Mouse (Mus musculus) megakaryocyte, embryonic 14.5 days (primary cell): ENCODE results near the gene Tbce. TPM values are rescaled to one million over a fixed set of nuclear protein-coding genes. Genes with fewer than 3 reads are reported as not detected.

Experiments
- H3K27me3 ChIP-seq: replicated peaks from 2 replicates; pipeline ENCODE3; 2012; ENCODE audit warnings: inconsistent platforms
- H3K36me3 ChIP-seq: replicated peaks from 2 replicates; pipeline ENCODE3; 2012; ENCODE audit warnings: low read length, inconsistent platforms, mixed read lengths
- H3K4me1 ChIP-seq: 2 replicates; pipeline ENCODE4 v1.6.1; 2012; ENCODE audit warnings: inconsistent platforms
- H3K4me3 ChIP-seq: replicated peaks from 2 replicates; pipeline ENCODE3; 2012; ENCODE audit warnings: moderate library complexity, mild to moderate bottlenecking, inconsistent platforms
- H3K9me3 ChIP-seq: 2 replicates; pipeline ENCODE4 v1.6.1; 2012; ENCODE audit warnings: inconsistent platforms
- FLI1 ChIP-seq: IDR thresholded peaks from 2 replicates; pipeline ENCODE4 v1.6.1; 2012; ENCODE audit warnings: low read length, inconsistent platforms, mixed read lengths
- GATA1 ChIP-seq: IDR thresholded peaks from 3 replicates; pipeline ENCODE4 v1.6.1; 2012; ENCODE audit warnings: mixed read lengths, low read length, inconsistent platforms, borderline replicate concordance
- polyA plus RNA-seq: library from polyadenylated mRNA; stranded (reverse); fragments of >175 nt; gene quantifications from 2 replicates; pipeline ENCODE4 v1.2.3, GENCODE M21; 2012; ENCODE audit warnings: low replicate concordance; ENCODE audit not compliant: insufficient read depth

The Tbce gene
- polyA plus RNA-seq, 1 experiment = 1.3 TPM

GRCm38 (mm10) chr13:14014540-14014939 is 24.9 kb downstream of the Tbce start:
- no peak overlapping the region for H3K4me3 ChIP-seq
- peaks cover 36% of the 10 kb centered on the region for H3K4me1 ChIP-seq
- peaks cover 95% of the 10 kb centered on the region for H3K36me3 ChIP-seq
- H3K27me3 ChIP-seq = no peaks in the 10 kb centered on the region
- H3K9me3 ChIP-seq = no peaks in the 10 kb centered on the region
- TF ChIP-seq FLI1 (no peak), GATA1 (no peak)

DNA sequence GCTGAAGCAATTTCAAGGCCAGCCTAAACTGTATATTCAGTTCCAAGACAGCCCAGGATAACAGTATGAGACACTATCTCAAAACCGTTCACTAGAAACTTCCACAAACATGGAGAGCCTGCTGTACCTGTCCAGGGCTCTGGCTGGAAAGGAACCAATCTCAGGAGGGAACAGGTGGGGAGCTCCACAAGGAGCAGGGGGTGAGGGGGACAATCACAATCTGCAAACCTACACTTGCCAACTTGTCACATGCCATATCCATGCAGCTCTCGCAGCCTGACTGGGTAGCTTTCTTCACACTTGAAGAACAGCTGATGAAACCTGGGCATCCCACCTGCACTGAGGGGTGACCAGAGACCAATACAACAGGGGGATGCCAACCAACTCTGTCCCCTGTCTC is 25.4 kb downstream of the Tbce start:
- Histone ChIP-seq H3K36me3 (peaks cover 95% of the 10 kb centered on the region), H3K9me3 (no peaks in the 10 kb centered on the region), H3K27me3 (no peaks in the 10 kb centered on the region), H3K4me3 (no peak overlapping the region), H3K4me1 (peaks cover 34% of the 10 kb centered on the region)
- TF ChIP-seq FLI1 (no peak), GATA1 (no peak)

- Histone ChIP-seq H3K4me3 (peak overlapping the region; percentile 6), H3K27me3 (no peaks in the 10 kb centered on the region), H3K36me3 (peaks cover 95% of the 10 kb centered on the region), H3K9me3 (no peaks in the 10 kb centered on the region), H3K4me1 (peaks cover 36% of the 10 kb centered on the region)
- no peak for TF ChIP-seq GATA1
- TF ChIP-seq FLI1 = no peak
These were observed 27.9 kb downstream of the Tbce start for GRCm38 (mm10) chr13:14011454-14011995.

DNA sequence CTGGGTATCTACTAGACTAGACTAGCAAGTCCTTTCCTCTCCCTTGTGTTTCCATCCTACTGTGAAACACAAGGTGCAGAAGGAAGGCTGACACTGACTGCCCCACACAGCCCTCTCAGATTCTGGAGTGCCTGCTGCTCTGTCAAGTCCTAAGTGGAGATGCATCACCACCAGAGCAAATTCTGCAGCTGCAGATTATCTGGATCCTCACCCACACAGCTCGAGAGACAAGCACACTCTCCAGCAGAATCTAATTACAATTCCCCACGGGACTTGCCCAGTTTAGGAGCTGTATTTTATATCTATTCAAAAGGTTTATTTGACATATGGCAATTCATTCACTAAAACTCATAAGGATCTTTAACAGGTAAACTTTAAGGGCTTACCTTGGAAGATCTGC is 33.4 kb downstream of the Tbce start:
- no peak for TF ChIP-seq FLI1
- no peak for TF ChIP-seq GATA1
- Histone ChIP-seq H3K9me3 (no peaks in the 10 kb centered on the region), H3K36me3 (peaks cover 96% of the 10 kb centered on the region), H3K4me1 (peaks cover 19% of the 10 kb centered on the region), H3K4me3 (no peak overlapping the region), H3K27me3 (no peaks in the 10 kb centered on the region)

GRCm38 (mm10) chr13:14004999-14005398 is 34.4 kb downstream of the Tbce start:
- Histone ChIP-seq H3K27me3 (no peaks in the 10 kb centered on the region), H3K4me1 (peaks cover 17% of the 10 kb centered on the region), H3K36me3 (peaks cover 96% of the 10 kb centered on the region), H3K4me3 (no peak overlapping the region), H3K9me3 (no peaks in the 10 kb centered on the region)
- TF ChIP-seq GATA1 (no peak), FLI1 (no peak)

- Histone ChIP-seq H3K4me3 (no peak overlapping the region), H3K4me1 (peaks cover 17% of the 10 kb centered on the region), H3K9me3 (no peaks in the 10 kb centered on the region), H3K36me3 (peaks cover 96% of the 10 kb centered on the region), H3K27me3 (no peaks in the 10 kb centered on the region)
- TF ChIP-seq GATA1 (no peak), FLI1 (no peak)
These were observed 35.4 kb downstream of the Tbce start for GRCm38 (mm10) chr13:14004086-14004485.

- Histone ChIP-seq H3K9me3 (no peaks in the 10 kb centered on the region), H3K36me3 (peaks cover 98% of the 10 kb centered on the region), H3K27me3 (no peaks in the 10 kb centered on the region), H3K4me3 (no peak overlapping the region), H3K4me1 (peaks cover 11% of the 10 kb centered on the region; the same call in 1 of the 2 replicates)
- TF ChIP-seq FLI1 (no peak), GATA1 (no peak)
These were observed 36.7 kb downstream of the Tbce start for GRCm38 (mm10) chr13:14002706-14003105.

DNA sequence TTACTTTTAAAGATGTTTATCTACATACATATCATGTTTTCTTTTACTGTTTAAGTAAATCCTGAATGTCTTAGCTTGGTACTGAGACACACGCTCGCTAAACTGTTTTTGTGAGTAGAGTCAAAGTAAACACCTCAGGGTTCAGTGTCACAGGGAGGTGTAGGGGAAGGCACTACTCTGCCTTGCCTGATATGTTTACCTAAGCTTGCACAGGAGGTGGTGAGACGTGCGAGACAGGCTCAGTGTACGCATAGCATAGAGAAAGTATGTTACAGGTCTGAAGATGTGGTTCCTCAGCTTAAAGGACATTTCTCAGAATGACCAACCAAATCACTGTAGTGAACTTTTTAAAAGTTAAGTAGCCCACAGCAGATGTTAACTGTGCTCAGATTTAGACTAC is 42.0 kb downstream of the Tbce start:
- Histone ChIP-seq H3K27me3 (no peaks in the 10 kb centered on the region), H3K9me3 (no peaks in the 10 kb centered on the region), H3K36me3 (peaks cover 100% of the 10 kb centered on the region), H3K4me1 (peaks cover 6% of the 10 kb centered on the region), H3K4me3 (no peak overlapping the region)
- TF ChIP-seq FLI1 (no peak), GATA1 (no peak)

DNA sequence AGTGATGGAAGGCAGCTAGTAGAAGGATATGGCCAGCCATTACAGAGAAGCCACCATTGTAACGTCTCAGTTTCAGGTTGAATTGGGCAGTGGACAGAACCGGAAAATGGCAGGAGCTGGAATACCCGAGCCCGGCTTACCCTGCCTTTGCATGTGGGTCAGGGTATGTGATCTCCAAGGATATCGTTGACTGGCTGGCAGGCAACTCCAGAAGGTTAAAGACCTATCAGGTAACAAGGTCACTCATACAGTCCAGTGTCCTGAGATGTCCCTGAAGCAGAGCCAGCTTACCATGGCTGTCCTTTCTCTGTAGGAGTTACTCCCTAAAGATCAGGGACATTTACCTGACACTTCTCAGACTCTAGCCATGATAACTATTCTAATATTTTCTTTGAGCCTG is 44.4 kb downstream of the Tbce start:
- peaks cover 9% of the 10 kb centered on the region for H3K4me1 ChIP-seq
- no peaks in the 10 kb centered on the region for H3K9me3 ChIP-seq
- no peak overlapping the region for H3K4me3 ChIP-seq
- no peaks in the 10 kb centered on the region for H3K27me3 ChIP-seq
- H3K36me3 ChIP-seq = peaks cover 99% of the 10 kb centered on the region
- TF ChIP-seq FLI1 = no peak
- TF ChIP-seq GATA1 = no peak

GRCm38 (mm10) chr13:13993041-13993440 is 46.4 kb downstream of the Tbce start:
- TF ChIP-seq GATA1 (no peak), FLI1 (no peak)
- H3K9me3 ChIP-seq = no peaks in the 10 kb centered on the region

GRCm38 (mm10) chr13:13990391-13990790 is 49.0 kb downstream of the Tbce start:
- peaks cover 95% of the 10 kb centered on the region for H3K36me3 ChIP-seq
- TF ChIP-seq GATA1 (no peak), FLI1 (no peak)

More at GRCm38 (mm10) chr13:13993041-13993440, 46.4 kb downstream of the Tbce start:
- Histone ChIP-seq H3K27me3 (no peaks in the 10 kb centered on the region), H3K4me3 (no peak overlapping the region), H3K36me3 (peaks cover 97% of the 10 kb centered on the region), H3K4me1 (peaks cover 9% of the 10 kb centered on the region)

More at GRCm38 (mm10) chr13:13990391-13990790, 49.0 kb downstream of the Tbce start:
- Histone ChIP-seq H3K9me3 (no peaks in the 10 kb centered on the region), H3K27me3 (no peaks in the 10 kb centered on the region), H3K4me3 (no peak overlapping the region), H3K4me1 (peaks cover 14% of the 10 kb centered on the region)
